Mouse (Mus musculus) left cerebral cortex, postnatal 14 days (tissue): Measurements from ENCODE around the gene Gga1. TPM values are rescaled to one million over a fixed set of nuclear protein-coding genes. Genes with fewer than 3 reads are reported as not detected.
"Not testable (repeated sequence)": the region's sequence is repeated elsewhere in the genome, so short reads cannot be mapped to it uniquely, and the experiment has no call there.

Source experiments
- DNase-seq, 2 experiments: peaks; one replicate each; pipeline ENCODE4 v3.0.0; 2021 to 2022; ENCODE audit warnings: low spot score in 2 of 2, mixed read lengths in 1 of 2
- intact Hi-C: fragments of 180-260 bp; cut with DNase I; formaldehyde crosslinking; loops from one replicate; pipeline ENCODE4 v1.15.1; 2025
- total RNA-seq, 2 experiments: library from RNA; stranded (reverse); gene quantifications; 2 replicates each; pipeline ENCODE4 v1.2.3; 2021

Gga1 gene
- total RNA-seq, 2 experiments from 2014 or later = 53.7 to 56.3 TPM

- intact Hi-C loops = no loop called here
- DNase-seq = no peak
These were observed 33.2 kb upstream of the Gga1 start for GRCm38 (mm10) chr15:78843581-78844469.

DNA sequence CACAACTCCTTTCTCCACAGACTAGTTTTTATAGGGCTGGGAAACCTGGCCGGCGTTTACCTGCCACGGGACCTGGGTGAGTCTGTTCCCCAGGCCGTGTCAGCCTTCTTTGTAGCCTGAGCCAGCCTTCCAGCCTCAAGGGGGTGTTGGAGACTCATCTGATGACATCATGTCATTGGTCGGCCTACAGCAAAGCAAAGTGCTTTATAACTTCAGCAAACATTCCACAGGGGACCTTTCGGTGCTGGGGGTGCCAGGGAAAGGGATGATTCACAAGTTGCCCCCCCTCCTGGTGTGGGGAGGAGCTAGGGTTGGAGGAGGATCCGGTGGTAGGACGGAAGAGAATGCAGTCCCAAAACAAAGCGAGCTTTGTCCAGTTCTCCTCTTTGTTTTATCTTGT is 32.2 kb upstream of the Gga1 start:
- no peak for DNase-seq
- intact Hi-C loops = loop anchor here (5.0 kb wide), 1 partner anchor 217 kb away; no protein-coding TSS in a partner anchor

DNA sequence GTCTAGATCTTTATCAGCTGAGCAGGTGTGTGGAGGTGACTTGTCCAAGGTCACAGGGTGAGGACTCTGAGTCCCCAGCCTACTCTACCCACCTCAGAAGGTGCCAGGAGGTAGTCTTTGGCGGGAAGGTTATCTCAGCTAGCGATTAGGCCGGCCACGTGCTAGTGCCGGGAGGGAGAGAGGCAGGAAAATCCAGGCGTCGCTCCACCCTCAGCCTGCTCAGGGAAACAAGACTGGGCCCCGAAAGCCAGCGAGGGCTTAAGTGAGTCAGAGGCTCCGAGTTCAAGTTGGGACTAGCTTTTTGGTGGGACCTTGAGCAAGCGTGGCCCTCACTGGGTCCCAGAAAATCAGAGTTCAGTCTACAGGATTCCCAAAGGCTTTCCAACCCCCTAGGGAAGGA is 31.7 kb upstream of the Gga1 start:
- no peak for DNase-seq
- intact Hi-C loops = loop anchor here (5.0 kb wide), 1 partner anchor 218 kb away; no protein-coding TSS in a partner anchor

GRCm38 (mm10) chr15:78845867-78846266 is 31.1 kb upstream of the Gga1 start:
- no peak for DNase-seq
- intact Hi-C loops = loop anchor here (5.0 kb wide), 1 partner anchor 219 kb away; no protein-coding TSS in a partner anchor

DNA sequence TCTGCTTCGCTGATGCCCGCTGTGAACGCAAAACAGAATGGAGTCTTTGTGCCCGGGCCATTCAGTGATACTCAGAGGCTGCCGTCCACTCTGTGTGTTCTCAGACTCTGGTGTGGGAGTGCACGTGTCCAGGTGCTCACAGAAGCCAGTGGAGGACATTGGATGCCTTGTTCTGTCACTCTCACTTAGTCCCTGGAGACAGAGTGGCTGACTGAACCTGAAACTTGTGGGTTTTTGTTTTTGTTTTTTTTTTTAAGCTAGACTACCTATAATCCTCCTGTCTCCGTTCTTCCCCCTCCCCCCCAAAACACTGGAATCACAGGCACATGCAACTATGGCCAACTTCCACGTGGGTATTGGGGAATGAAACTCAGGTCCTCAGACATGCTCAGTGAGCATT is 30.6 kb upstream of the Gga1 start:
- intact Hi-C loops = loop anchor here (5.0 kb wide), 1 partner anchor 219 kb away; no protein-coding TSS in a partner anchor
- DNase-seq = no peak

DNA sequence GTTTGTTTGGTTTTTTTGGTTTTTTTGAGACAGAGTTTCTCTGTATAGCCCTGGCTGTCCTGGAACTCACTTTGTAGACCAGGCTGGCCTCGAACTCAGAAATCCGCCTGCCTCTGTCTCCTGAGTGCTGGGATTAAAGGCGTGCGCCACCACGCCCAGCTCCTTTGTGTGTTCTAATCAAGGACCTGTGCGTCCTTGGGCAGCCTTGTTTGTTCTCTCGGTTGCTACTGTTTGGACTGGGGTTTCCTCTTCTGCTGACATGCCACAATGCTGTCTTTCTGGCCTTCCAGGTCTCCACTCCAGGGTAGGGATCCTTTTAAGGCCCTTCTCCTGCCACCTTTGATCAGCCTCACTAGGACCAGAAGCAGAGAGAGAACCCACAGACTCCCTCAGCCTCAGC is 30.2 kb upstream of the Gga1 start:
- intact Hi-C loops = loop anchor here (5.0 kb wide), 1 partner anchor 220 kb away; no protein-coding TSS in a partner anchor
- not testable (repeated sequence) for DNase-seq

DNA sequence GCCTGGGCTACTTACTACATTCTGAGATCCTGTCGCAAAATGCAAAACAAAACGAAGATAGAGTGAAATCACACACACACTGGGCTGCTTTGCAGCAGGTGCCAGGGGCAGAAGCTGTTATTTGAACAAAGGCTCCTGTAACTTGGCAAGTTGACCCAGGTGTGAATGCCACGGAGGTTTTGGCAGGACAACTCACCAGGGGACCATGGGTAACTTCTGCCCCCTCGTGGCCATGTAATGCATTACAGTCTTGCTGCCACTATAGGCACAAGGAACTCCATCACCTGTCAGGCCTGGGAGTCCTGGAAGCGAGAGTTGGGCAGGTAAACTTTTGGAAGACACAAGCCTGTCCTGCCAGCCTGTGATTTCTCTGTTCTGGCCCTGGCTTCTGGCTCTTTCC is 28.5 kb upstream of the Gga1 start:
- intact Hi-C loops = loop anchor here (1.0 to 5.0 kb wide), 2 partner anchors 22 to 221 kb away; no protein-coding TSS in a partner anchor
- peak; percentile 59 to 84 for DNase-seq

DNA sequence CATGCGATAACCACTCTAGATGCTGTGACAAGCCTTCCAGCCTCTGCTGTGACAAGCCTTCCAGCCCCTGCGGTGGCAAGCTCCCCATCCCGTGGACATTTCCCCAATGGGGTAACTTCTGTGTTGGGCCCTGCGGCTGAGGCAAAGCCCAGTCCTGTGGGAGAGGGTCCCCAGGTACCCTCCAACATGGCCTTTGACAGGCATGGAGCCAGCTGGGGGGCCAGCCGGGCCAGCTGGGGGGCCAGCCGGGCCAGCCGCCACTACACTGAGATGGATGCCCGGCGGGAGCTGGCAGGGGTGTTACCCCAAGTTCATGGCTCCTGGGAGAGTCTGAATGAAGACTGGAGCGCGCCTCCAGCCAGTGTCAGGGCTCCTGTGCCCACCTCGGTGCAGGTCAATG is 27.5 kb upstream of the Gga1 start:
- intact Hi-C loops = loop anchor here (5.0 kb wide), 1 partner anchor 222 kb away; no protein-coding TSS in a partner anchor
- DNase-seq = no peak

GRCm38 (mm10) chr15:78850059-78850824 is 26.7 kb upstream of the Gga1 start:
- no peak for DNase-seq
- intact Hi-C loops = no loop called here

DNA sequence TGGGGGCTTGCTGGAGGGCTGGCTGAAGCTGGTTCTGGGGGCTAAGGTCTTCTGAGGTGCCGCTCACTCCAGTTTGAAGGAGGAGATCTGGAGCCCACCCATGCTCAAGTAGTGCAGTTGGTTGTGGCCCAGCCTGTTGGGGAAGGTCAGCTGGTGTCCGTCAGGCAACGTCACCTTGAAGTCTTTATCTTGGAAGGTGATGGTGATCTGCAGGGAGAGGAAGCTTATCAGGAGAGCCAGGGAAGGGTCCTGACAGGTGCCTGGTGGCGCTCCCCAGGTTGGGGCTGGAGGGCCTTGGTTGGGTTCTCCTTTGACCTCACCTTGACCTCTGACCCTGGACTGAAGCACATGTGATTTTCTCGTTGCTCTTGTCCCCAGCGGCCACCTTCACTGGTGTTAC is 26.0 kb upstream of the Gga1 start:
- intact Hi-C loops = no loop called here

GRCm38 (mm10) chr15:78851505-78852153 is 25.4 kb upstream of the Gga1 start:
- DNase-seq = peak; percentile 94 to 95
- intact Hi-C loops = no loop called here

More for the DNA sequence above, 26.0 kb upstream of the Gga1 start:
- DNase-seq = no peak

DNA sequence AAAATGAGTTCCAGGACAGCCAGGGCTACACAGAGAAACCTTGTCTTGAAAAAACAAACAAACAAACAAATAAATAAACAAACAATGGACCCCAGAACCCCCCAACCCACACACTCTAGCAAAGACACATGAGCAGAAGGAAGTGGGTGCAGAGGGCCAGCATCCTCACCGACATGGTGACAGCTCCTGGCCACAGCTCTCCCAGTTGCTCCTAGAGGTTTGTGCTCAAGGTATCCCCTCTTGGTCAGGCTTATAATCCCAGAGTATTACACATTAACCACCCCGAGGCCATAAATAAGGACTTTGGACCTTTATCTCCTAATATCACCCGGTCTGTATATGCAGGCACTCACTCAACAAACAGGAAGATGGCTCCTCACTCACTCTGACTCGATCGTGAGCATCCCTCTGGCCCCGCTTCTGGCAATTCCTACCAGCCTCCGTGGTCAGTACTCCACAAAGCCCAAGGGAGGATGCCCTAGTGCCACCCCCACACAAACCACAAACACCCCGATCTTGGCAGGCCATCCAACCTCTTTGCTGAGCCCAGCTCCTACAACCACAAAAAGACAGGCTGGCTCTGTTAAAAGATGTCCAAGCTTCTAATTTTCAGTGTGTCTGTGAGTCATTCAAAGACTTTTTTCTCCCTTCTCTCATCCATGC is 21.6 kb upstream of the Gga1 start, which contains the start of gene Lgals2:
Gene Lgals2 (minus strand): TSS at position 227 of the 663 bp plus-strand sequence.
- DNase-seq = no peak
- intact Hi-C loops = no loop called here

DNA sequence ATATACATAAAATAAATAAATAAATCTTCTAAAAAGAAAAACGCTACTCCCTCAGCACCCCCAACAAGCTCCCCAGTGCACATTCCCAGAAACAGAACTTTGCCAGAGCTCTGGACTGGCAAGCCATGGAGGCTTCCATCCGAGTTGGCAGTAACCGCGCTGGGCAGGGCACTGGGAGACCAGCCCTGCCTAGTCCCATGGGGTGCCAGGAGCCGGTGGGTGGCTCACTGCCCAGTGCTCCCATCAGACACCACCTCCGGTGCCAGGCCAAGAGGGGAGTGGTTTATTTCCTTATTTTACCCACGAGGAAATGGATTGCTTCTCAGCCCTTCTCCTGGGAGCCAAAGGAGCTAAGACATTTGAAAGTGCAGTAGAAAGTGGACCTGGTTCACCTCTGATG is 20.0 kb upstream of the Gga1 start:
- peak; percentile 33 to 43 for DNase-seq

GRCm38 (mm10) chr15:78859311-78859710 is 17.7 kb upstream of the Gga1 start:
- no peak for DNase-seq
- intact Hi-C loops = no loop called here

More for the DNA sequence above, 20.0 kb upstream of the Gga1 start:
- intact Hi-C loops = no loop called here

DNA sequence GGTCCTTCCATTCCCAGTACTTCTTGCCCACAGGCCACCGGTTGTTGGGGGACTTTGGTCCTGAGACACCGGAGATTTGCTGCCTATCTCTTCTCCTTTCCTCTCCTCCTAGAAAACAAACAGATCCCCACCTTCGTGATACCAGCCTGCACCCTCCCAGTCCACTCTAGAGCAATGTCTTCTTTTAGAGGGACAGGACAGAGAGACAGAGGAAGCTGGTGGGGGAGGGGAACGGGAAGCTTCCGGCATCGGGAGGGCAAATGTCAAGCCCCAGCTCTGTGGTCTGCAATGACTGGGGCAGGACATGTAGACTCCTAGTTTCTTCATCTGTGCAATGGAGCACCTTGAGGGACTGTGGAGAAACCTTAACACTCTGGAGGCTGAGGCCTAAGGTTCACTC is 17.3 kb upstream of the Gga1 start:
- no peak for DNase-seq
- intact Hi-C loops = no loop called here

DNA sequence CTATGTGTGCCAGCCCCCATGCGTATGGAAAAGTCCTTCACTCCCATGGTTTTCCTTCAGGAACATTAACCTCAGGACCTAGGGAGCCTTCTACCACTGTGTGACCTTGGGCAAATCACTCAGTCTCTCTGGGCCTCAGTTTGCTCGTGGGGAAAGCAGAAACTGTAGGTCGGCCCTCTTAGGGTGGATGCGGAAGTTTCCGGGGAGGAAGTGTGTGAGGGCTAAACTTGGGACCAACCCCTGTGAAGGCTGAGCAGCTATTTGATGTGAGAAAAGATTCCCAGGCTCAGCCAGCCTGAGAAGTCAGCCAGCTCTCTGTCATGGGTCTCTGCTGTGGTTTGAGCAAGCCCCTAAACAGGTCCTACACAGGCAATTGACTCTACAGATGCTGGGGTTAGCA is 14.7 kb upstream of the Gga1 start:
- no peak for DNase-seq
- intact Hi-C loops = no loop called here

GRCm38 (mm10) chr15:78863154-78863553 is 13.8 kb upstream of the Gga1 start:
- intact Hi-C loops = no loop called here
- no peak for DNase-seq

- DNase-seq = no peak
- intact Hi-C loops = no loop called here
These were observed 13.1 kb upstream of the Gga1 start for GRCm38 (mm10) chr15:78863852-78864253.

DNA sequence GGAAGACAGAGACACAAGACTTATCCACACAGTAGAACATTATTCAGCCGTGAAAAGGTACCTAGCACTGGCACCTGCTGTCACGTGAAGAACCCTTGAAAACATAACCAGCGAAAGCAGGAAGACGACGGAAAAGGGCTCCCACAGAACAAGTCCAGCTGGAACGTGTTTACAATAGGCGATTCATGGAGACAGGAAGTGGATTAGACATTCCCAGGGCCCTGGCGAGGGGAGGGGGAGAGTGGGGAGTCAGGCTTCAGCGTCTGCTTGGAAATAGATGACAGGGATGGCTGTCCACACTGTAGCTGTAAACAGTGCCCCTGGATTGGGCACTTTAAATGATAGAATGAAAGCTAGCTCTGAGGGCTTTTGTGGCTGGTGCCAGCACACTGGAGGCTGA is 8.6 kb upstream of the Gga1 start:
- intact Hi-C loops = no loop called here
- peak in 1 of 2 experiments; percentile 44 for DNase-seq
